Mouse (Mus musculus) splenic B cell, adult 2 months (primary cell): ENCODE data around the gene Ankrd53.
"Not testable (repeated sequence)": the region's sequence is repeated elsewhere in the genome, so short reads cannot be mapped to it uniquely, and the experiment has no call there.

Experiments used
- DNase-seq: peaks from one replicate; pipeline ENCODE4 v3.0.0-alpha.2; 2011; ENCODE audit warnings: low read depth, low spot score
- H3K27me3 ChIP-seq: 2 replicates; pipeline ENCODE4 v1.6.1; 2012; ENCODE audit warnings: mild to moderate bottlenecking, low read length, moderate library complexity, mixed read lengths; ENCODE audit not compliant: control insufficient read depth, poor library complexity, insufficient read depth, severe bottlenecking
- H3K36me3 ChIP-seq: 2 replicates; pipeline ENCODE4 v1.6.1; 2012; ENCODE audit warnings: mild to moderate bottlenecking, low read length, moderate library complexity, mixed read lengths; ENCODE audit not compliant: control insufficient read depth, poor library complexity, insufficient read depth, severe bottlenecking

Gene Ankrd53

DNA sequence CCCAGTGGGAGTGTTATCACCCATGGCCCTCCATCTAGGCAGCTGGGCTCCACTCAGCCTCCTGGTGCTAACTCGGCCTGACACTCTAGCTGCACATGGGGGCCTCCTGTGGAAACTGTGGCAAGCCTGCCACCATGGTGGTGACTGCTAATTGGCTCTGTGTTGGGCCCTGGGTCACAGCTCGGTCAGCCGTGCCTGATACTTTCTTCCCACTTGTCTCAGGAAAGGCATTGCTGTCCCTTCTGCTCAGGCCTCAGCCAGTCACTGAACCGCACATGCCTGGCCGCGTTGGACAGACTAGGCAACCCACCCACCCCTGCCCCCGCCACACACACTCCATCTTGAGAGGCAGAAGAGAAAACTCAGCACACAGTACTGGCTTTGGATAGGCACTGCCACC, 26.1 kb downstream of the Ankrd53 start:
- H3K27me3 ChIP-seq, result no peaks in the 10 kb centered on the region
- no peaks in the 10 kb centered on the region for H3K36me3 ChIP-seq
- no peak for DNase-seq

DNA sequence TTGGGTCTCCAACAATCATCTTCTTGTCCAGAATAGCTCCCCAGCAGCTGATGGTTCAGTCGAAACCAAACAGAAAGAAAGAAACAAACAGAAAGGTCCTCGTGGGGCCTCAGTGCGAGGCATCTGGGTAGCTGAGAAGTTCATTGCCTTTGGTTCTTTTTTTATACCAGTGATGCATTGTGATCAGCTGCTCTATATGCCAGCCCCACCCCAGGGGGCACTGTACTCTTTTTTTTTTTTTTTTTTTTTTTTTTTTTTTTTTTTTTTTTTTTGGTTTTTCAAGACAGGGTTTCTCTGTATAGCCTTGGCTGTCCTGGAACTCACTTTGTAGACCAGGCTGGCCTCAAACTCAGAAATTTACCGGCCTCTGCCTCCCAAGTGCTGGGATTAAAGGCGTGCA, 28.1 kb downstream of the Ankrd53 start:
- DNase-seq, result peak; percentile 12
- not testable (repeated sequence) for H3K36me3 ChIP-seq, H3K27me3 ChIP-seq

DNA sequence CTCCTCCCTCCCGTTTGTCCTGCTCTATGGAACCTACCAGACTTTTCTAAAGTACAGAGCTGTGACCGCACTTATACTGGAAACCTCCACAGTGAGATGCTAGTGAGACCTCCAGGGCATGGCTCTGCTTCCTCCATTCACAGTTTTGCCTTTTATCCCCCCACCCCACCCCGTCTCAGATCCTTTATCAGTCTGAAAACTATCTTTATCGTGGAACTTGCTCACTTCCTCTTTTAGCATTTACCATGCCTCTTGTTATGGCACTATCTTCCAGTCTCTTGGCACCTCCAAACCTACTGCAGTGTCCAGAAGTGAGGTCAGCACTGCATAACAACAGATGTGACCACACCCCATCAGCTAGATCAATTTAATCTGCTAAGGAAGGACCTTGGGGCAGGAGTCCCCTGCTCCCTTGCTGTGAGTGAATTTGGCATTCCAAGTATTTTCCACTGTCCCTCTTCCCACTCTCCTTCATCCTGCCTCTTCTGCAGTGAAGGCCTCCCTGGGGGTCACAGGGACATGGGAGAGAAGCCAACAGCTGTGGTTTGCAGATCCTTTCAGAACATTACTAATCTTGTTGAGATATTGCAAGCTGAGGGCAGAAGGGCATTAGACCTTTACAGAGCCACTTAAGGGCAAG, 28.9 kb downstream of the Ankrd53 start:
- H3K27me3 ChIP-seq, result no peaks in the 10 kb centered on the region
- H3K36me3 ChIP-seq, result no peaks in the 10 kb centered on the region
- peak; percentile 31 for DNase-seq

DNA sequence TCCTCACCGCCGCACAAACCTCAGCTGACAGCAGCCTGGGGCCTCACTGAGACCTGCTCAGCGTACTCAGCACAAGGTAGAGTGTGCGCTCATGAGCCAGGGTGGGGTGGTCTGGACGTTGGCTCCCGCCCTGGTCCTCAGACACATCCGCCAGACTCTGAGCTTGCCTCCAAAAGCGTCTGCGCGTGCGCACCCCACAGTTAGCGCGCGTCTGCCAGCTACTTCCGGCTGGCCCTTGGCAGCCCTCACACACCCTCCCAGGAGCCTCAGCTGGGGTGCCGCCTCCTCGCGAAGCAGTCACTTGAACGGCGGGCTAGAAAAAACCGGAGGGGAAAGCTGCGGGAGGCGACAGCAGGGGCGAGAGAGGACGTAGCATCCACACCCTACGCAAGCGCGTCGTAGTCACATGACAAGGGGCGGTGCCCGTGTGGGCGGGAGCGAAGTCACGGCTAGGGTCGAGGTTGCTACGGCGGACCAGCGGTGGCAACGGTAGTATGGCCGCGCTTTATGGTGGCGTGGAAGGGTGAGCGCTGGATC, 32.4 kb downstream of the Ankrd53 start, which contains the start of gene Nagk:
Gene Nagk, plus strand, starts transcription at position 223 of the 537 bp plus-strand sequence.
- peak; percentile 97 for DNase-seq
- Histone ChIP-seq H3K27me3 (no peaks in the 10 kb centered on the region), H3K36me3 (no peaks in the 10 kb centered on the region)

DNA sequence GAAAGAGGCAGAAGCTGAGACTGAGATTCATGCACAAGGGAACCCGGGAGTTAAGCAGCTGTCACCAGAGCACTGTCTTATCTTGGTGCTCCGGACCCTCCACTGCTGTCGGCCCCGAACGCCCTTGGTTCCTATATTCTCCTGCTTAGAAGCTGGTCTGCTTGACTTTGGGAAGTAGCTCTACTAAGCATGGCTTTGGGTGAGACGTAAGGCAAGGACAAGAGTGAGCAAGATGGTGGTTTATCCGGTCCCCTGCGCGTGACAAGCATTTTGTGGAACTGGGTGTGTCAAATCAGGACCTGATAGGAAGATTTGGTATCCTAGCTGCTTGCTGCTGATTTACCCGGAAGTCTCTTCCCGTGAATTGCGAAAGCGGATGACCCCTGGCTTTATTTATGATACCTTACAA, 33.1 kb downstream of the Ankrd53 start:
- Histone ChIP-seq H3K27me3 (no peaks in the 10 kb centered on the region), H3K36me3 (no peaks in the 10 kb centered on the region)
- peak; percentile 53 for DNase-seq

DNA sequence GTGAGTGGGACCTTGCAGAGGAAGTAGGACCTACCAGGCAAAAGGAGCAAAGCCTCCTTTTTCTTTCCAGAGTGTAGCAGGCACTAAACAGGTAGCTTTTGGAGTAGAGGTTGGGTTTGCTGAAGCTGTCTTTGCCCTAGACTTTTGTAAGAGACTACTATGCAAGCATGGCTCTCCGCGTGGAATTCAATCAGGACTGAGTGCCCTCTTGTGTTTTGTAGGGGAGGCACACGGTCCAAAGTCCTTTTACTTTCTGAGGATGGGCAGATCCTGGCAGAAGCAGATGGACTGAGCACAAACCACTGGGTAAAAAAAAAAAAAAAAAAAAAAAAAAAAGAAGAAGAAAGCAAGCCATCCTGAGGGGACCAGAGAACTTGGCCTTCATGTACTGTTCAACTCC, 34.2 kb downstream of the Ankrd53 start:
- Histone ChIP-seq H3K36me3 (0 out of 2 replicates have a peak, but pooled peaks cover 2% of the 10 kb centered on the region), H3K27me3 (no peaks in the 10 kb centered on the region)
- no peak for DNase-seq

DNA sequence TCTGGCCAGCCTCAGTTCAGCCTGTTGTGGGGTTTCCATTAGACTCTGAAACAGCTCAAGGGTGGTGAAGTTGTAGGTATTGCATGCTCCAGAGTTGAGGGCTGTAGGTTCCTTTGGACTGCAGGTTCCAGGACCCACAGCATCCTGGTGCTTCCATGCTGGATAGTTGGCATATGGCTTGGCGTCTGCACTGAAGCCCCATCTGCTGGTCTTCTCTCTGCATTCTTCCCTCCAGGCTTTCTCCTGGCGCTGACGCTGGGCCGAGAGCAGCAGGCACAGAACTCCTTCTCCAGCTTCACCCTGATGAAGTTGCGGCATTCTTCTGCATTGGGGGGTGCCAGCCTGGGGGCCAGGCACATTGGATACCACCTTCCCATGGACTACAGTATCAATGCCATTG, 39.6 kb downstream of the Ankrd53 start:
- no peaks in the 10 kb centered on the region for H3K27me3 ChIP-seq
- peaks cover 2% of the 10 kb centered on the region; the same call in 1 of the 2 replicates for H3K36me3 ChIP-seq
- DNase-seq, result no peak

DNA sequence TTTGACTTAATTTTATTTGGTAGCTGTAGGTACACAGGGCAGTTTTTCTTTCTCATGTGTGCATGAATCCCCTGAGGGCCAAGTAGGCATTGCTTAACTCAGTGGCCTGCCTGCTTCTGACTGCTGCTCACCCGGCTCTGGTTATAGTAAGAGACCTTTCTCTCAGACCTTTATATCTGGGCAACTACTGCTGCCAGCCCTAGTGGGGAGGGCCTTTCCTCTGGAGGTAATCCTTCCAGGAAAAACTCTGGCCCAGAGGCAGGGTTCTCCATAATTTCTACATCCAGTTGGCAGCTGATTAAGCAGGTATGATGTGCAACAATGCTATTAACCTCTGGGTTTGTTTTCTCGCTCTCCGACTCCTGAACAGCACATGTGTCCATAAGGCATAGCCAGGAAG, 40.4 kb downstream of the Ankrd53 start:
- no peak for DNase-seq
- H3K27me3 ChIP-seq, result no peaks in the 10 kb centered on the region
- peaks cover 6% of the 10 kb centered on the region for H3K36me3 ChIP-seq

DNA sequence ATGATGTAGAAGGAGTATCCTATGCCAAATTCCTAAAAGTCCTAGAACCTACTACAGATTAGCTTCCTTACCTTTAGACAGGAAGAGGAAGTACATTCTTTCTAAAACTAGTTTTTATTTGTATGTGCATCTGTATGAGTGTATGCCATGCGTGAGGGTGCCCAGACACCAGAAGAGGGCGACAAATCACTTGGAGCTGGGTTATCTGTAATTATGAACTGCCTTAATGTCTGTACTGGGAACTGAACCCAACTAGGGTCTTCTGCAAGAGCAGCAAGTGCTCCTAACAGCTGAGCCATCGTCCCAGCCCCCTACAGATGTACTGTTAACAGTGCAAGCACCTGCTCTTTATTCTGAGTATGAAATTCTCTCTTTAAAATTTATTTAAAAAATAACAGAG, 53.4 kb downstream of the Ankrd53 start:
- DNase-seq, result peak; percentile 16
- Histone ChIP-seq H3K36me3 (peaks cover 2% of the 10 kb centered on the region; the same call in 1 of the 2 replicates), H3K27me3 (no peaks in the 10 kb centered on the region)
